Mouse (Mus musculus) spleen, adult 18-20 months (tissue): ENCODE measurements around the gene Gc.

Source experiments
- DNase-seq, 2 experiments: peaks; one replicate each; pipeline ENCODE4 v3.0.0; 2022; ENCODE audit warnings: mixed read lengths in 2 of 2

Gc gene

DNA sequence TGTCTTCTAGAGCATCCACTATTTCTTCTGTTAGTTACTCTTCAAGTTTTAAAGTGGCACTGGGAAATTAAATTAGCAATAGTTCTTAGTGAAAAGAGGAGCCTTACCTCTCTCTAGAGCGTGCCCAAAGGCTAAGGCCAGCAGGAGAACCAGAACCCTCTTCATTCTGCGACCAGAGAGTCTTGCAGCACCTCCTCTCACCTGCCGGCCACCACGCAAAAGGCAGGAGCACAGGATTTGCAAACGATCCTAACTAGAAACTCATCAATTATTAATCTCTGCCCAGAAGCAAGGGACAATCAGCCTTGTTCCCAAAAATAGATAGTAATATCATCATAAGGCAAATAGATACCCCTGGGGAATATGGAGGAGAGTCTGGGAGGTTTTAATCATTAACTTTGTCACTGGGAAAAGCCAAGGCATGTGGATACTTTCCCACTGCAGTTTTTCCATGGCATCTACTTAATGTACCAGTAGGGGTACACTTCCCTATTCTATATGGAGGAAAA, at the start of gene Gc:
Gene Gc (minus strand): TSS at position 345 of the 509 bp plus-strand sequence.
- DNase-seq = no peak

DNA sequence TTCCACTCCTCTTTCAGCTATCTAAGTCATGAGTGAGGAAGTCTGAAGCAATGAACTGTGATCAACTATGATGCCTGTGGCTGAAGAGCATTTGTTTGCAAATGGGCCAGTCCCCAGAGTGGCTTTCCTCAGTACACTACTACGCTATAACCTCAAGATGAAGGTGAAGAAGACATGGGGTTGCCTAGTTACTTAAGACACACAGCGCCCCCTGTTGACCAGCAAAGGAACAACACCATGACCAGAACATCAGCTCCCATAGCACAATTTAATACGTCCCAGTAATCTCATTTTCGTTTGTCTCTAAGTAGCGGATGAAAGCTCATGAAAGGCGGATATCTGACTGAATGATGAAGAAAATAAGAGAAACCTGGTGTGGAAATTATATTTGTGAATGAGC, 42.5 kb upstream of the Gc start:
- no peak for DNase-seq

DNA sequence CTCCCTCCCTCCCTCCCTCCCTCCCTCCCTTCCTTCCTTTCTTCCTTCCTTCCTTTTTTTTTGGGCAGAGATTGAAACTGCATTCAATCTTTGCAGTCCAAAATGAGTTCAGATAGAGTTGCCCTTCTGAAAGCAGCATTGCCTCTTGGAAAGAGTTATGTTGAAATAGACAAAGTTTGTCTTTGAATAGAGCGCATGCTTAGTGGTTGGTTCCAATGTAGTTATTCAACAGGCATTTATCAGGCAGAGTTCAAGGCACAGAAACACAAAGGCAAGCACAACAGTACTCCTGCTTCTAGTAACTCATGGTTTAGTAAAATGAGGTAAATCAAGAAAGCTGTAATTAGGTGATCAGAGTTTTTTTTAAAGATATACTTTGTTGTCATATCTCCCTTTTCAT, 34.9 kb upstream of the Gc start:
- no peak for DNase-seq

DNA sequence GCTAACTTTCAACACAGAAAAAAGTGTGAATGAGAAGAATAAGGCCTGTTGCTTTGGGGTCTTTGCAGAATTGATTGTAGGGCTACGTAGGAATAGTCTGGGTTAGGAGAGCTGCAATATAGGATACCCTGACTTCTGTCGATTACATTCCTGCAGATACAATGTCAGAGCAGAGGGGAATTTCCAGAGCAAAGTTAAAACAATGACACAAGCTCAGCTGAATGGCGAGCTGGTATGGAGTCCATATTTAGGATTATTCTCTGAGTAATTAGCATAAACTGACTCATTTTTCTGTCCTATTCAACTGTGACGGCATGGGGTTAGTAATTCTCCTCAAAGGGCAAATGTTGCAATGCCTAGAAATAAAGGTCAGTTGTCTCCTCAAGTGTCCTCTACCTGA, 12.8 kb upstream of the Gc start:
- no peak for DNase-seq

DNA sequence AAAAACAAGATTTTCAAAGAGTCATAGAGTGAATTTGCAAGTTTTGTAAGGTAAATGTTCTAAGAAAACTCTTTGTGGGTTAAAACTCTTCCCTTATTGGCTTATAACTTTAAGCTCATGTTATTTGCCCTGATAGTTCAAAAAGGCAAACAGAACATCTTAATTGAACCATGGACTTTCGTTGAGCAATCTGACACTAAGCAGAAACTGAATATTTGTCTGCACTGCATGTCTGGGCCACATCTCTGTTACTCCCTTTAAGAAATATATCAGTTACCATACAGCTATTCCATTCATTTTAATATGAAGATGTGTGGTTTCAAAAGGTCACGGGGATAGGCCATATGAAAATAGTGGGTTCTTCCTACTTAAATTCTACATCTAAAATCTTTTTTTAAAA, 10.2 kb upstream of the Gc start:
- DNase-seq = no peak

DNA sequence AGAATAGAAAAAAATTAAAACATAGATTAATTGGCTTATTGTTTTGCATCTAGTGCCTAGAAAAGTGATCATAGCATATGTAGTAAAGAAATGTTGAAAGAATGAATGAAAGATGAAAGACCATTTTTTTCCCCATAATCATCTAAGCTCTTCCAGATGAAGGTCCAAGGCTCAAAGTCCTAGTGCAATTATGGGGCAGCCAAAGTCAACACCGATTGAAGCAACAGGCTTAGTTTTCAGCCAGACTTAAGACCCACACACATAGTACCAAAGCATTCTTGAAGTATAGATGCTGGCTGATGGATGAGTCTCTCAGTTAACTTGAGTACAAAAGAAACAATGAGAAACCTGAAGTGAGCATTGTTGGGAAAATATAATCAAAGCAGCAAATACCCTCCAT, 9.3 kb upstream of the Gc start:
- DNase-seq = no peak

DNA sequence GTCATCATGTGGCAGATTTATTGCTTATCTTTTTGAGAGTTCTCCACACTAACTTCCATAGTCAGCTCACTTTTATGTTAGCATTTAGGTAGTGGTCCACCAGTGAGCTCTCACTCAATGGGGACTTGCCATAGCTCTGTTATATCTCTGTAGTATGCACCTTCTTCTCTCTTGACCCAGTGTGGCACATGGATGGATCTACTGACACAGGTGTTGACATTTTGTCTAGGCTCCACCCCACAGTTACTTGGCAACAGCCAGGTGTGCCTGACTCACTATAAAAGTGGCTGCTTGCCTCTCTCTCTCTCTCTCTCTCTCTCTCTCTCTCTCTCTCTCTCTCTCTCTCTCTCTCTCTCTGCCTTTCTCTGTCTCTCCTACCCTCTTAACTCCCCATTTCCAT, 8.6 kb upstream of the Gc start:
- no peak for DNase-seq

DNA sequence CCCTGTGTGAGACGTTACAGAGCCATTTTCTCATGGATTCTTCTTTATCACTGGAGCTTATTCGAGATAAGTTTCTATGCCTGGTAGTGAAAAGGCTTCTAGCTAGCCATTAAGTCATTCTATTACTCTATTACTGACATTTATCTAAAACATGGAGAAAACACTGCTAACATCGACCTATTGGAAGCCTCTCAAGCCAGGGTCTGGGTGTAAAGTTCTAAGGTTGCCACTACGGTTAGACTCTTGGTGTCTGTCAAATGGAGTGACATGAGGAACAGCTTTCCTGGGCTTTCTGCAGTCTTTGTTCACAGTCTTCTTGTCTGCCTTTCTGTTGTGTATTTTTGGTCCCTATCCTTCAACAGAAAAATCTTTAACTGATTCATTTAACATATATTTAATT, 4.1 kb upstream of the Gc start:
- no peak for DNase-seq

DNA sequence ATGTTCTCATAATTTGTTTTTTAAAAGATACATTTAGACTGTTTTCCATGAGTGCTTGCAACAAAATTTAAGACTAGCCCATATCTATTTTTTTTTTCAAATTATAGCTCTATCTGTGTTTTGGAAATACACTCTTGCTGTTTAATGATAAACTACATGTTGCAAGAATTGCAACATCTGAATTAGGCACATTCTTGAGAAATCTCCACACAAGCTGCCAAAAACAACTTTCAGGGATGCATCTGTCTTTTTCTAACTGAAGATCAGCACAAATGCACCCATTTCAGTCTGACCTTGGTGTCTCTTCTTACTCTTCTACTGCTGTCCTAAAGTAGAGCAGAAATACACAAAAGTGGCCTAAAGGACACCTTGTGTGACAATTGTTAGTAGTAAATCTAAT, 1.9 kb upstream of the Gc start:
- DNase-seq = no peak

DNA sequence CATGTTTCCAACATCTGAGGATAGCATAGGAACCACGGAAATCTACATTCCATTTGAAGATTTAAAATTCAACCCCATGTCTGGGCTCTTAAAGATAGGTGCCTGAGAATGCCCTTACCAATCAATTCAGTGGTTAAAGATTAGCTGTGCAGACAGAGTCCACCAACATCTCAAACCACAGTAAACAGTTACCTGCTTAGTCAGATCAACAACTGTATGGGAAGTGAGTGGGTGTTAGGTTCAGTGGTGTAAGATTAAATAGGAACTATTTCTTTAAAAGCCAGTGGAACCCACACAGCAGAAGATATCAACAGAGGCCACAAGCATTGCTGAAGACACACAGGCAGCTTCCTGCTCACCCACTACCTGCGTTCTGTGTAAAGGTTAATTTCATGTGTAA, 1.3 kb upstream of the Gc start:
- DNase-seq = no peak

DNA sequence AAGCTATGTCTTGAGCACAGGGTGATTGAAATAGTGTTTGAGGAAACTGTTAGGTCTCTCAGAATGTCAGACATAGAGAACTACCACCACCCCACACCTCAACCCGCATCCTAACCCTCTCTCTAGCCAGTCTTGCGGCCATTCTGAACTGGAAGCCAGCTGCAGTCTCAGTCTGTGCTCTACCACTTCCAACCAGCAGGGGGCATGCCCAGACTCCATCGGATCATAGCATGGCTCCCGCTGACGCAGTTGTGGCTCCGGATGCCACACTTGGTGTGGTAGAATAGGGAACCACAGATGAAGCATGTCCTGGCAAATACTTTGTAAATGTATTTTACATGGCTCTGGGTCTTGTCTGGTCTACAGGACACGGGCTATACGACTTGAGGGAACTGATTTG, 2.2 kb downstream of the Gc start:
- no peak for DNase-seq

DNA sequence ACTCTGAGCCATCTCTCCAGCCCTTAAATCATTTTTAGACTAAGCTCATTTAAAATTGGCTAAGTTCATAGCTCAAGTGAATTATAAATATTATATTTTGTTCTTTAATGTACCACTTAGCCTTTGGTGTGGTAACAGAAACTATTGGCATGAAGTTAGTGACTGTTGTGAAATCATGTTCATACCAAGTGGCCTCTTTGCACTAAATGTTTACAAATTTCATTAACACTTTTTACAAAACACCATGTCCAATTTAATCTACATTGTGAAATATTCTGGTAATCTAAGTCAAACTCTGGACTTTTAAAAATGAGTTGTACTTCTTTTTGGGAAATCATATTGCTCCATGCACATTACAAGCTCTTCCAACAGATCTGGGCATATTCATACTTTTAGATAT, 6.9 kb downstream of the Gc start:
- no peak for DNase-seq

DNA sequence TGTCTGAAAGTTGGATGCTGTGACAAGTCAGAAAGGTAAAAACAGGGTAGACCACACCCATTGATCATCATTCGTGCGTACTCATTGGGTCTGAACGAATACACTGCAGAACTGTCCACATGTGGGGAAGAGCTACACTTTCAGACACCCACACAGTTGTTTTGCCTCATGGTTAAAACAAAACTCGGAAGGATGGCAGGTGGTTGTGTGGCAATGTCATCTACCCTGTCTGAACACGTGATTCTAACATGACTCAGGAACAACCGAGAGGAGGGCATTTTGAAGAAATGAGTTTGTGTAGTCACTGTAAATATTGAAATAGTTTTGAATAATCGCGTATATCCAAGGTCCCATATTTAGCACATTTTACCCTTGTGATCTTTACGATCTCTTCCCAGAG, 8.4 kb downstream of the Gc start:
- DNase-seq = no peak

DNA sequence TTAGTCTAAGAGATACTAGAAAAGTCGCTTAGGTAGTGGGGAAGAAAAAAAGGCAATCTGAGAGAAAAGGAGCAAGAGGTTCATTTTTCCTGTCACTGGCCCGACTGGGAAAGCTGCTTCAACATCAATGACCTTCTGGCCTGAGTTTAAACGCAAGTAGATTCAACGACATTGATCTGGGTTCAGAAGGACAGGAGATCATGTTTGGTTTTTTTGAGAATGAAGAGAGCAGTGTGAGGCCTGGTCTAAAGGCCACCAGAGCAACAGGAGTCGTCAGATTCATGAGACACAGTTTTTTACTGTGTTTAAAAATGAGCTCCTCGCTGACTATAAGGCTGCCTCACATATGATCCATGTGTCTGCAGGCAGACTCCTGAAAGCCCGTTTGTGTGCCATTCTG, 9.7 kb downstream of the Gc start:
- no peak for DNase-seq

DNA sequence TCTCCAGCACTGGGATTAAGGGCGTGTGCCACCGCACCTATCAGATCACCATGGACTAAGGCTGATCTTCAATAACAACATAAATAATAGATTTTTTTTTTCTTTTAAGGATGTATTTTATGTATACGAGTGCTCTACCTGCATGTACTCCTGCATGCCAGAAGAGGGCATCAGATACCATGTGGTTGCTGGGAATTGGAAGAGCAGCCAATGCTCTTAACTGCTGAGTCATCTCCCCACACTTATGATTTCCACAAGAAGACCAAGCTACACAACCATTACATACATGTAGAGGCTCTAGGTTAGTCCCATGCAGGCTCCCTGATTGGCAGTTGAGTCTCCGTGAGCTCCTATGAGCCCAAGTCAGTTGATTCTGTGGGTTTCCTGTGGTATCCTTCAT, 13.3 kb downstream of the Gc start:
- no peak for DNase-seq

DNA sequence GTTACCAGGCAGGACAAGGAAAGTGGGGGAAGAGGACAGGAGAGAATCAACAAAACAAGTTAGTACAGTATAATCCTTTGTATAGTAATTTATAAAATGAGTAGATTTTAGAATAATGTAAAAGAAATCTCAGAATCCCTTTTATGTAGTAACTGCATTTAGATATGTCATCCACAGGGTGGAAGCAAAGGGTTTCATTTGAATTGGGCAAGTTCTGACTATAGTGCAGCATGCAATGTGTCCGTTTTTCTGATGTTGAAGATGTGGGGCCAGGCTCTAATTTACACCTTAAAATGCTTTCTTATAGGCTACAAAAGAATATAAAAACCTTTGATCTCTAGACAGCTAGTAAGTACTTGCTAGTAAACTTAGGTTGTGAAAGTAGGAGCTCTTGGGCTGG, 46.2 kb downstream of the Gc start:
- no peak for DNase-seq

DNA sequence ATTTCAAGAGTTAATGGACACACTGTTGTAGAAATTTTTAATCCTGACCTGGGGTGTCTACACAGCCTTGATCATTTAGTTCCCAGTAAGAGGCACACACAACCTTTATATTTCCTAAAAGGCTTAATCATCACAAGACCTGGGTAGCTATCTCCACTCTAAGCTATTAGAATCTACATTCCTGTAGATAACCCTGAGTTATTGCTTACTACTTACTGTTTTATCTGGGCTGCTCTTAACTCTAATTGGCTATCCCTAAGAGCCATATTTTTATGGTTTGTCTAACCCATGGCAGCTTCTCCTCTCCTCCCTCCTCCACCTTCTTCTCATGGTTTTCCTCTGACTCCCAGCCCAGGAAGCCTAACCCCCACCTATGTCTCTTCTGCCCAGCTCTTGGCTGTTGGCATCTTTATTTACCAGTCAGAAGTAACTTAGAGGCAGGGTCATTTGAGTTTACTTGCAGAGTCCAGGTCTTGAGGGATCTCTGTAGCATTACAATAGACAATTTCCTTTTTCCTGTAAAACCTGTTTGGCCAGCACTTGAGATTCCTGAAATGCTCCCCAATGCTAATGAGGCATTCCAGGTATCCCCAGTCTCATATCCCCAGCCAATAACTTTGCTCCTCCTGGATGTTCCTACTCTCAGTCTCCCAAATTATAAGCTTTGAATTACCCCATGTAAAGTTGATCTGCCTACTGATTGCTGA, 50.2 kb downstream of the Gc start:
- no peak for DNase-seq

DNA sequence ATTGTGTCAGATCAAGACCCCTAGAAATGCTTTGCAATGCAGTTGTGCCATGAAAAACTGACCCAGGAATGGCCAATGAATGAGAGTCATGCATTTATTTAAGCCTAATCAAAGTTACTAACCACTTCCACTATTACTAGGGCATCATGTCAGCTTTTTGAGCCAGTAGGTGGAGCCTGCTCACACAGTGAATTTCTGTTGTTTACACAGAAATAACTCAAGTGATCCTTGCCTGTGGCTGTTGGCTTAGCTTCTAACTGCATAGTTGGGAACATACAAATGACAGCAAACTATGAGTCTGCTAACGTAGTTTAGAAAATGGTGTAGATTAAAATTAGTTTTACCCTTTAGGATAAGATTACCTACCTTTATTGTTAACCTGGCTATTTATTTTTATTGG, 52.6 kb downstream of the Gc start:
- DNase-seq = no peak

DNA sequence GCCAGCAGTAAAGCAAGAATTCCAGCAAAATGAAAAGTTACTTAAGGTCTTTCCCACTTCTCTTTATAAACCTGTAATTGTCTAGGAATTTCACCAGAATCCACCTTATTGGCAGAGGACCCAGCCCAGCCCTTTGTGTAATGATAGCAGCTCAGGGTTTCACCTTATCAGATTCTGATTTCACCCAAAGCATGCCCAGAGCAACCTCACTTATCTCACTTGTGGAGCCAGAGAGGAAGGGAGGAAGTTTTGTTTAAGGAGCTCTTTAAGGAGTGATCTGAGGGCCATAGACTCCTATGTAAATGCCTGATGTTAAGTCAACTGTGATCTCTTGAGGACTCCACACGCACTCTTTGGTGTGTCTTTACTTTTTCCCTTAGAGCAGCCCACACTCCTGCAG, 67.3 kb downstream of the Gc start:
- DNase-seq = no peak

DNA sequence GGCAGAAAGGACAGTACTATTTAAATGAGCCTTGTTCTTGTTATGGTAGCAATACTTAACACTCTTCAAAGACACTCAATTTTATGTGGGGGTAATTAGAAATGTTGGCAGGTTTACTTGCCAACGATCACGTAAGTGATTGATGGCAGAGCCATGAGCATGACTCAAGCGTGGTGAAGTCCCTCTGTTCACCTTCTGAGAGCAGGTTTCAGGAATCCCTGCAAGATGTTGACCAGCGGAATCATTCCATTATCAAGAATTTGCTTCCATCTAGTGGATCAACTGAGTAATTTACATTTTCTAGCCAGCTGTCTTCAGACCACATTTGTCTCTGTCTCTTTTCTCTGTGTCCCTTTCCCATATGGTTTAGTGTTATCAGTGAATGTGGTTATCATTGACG, 73.5 kb downstream of the Gc start:
- no peak for DNase-seq

DNA sequence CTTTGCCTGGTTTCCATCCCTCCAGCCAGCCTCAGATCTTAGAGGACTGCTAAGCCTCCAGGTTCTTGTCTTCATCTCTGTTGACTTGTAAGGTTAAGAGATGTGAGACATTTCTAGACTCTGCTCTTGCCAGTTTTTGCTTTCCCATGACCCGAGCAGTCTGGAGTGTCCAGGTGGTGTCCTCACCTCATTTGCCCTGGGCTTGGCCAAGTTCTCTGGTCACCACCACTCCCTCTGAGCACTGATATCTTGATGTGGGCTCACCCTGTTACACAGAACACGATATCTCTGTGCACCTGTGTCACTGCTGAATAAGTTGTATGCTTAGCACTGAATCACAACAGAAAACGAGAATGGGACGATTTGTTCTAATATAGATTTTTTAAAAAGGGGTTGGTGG, 76.4 kb downstream of the Gc start:
- no peak for DNase-seq

DNA sequence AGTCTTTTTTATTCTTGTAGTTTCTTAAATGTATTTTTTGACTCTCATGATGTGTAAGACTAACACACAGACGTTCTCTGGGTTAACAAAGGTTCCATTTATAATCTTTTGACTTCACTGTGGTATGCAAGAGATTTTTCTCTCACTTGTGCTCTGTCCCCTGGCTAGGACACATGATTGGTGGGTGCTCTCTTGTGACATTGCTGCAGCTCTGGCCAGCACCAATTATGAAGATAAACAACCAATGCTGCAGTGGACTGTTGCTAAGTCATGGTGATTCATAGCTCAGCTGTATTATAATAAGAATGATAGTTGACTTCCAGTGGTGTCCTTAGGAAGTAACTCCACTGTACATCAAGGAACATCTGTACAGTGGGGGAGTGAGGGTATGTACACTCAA, 87.6 kb downstream of the Gc start:
- DNase-seq = no peak

DNA sequence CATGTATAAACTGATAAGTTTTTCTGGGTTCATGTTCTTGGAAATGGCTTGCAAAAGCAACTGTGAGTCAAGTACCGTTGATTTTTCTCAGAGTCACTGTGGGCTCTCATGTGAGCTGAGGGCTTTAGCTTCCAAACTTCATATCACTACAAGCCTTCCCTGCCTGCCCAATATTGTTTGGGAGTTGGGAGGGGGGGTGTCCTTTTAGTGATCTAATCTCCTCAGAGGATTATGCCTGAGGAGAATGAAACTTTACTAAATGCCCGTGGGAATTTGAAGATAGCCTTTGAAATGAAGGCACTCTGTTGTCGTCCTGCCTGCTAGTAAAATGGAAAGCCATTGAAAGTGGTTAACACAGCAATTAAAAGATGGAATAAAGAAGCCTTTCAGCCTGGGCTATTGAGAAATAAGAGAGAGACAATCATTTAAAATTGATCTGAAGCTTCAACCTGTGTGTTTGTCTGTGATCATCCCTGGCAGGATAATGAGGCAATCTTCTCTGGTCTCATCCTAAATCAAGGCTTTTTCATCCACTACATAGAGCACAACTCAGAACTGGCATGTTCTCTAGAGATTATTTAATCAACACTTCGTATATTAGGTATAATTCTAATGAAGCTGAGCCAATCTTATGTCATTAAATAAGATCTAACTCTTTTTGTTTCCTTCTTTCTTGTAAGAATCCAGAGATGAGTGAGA, 89.5 kb downstream of the Gc start:
- no peak for DNase-seq
